Mouse (Mus musculus): ENCODE data around the gene Cdca4. TPM values are rescaled to one million over a fixed set of nuclear protein-coding genes. Genes with fewer than 3 reads are reported as not detected.
"Not testable (repeated sequence)": the region's sequence is repeated elsewhere in the genome, so short reads cannot be mapped to it uniquely, and the experiment has no call there.

The Cdca4 gene
- polyA plus RNA-seq, 1 experiment from 2014 or later, result 56.6 TPM

GRCm38 (mm10) chr12:112820401-112820999 lies 8.7 kb downstream of the Cdca4 start:
- Histone ChIP-seq H3K4me2 (ENCODE audit: low read length) (no peak overlapping the region), H3K4me1 (replicated peaks; ENCODE audit: insufficient read depth, low read length) (no peaks in the 10 kb centered on the region), H3K9ac (ENCODE audit: low read depth, low read length) (no peak overlapping the region), H3K9me3 (replicated peaks; ENCODE audit: low read length) (no peaks in the 10 kb centered on the region), H3K27ac (no peak overlapping the region), H3K36me3 (ENCODE audit: insufficient read depth, low read length) (peaks cover 38% of the 10 kb centered on the region), H3K27me3 (ENCODE audit: insufficient read depth, low read length) (no peaks in the 10 kb centered on the region), H3K4me3 (replicated peaks; ENCODE audit: low read depth, low read length) (no peak overlapping the region)
- DNase-seq (ENCODE audit: low spot score) (no peak), ATAC-seq (replicated peaks; ENCODE audit: low FRiP score, low read depth) (no peak)
- no peak for TF ChIP-seq CTCF (IDR thresholded peaks at IDR 0.05; ENCODE audit: low read depth)
- 79% methylated on average over 12 of the region's 12 CpGs for WGBS

- no peaks in the 10 kb centered on the region for H3K4me1 ChIP-seq (replicated peaks; ENCODE audit: insufficient read depth, low read length)
- 82% methylated on average over 8 of the region's 8 CpGs for WGBS
These were observed 10.1 kb downstream of the Cdca4 start for GRCm38 (mm10) chr12:112819057-112819662.

GRCm38 (mm10) chr12:112816866-112817265 lies 12.4 kb downstream of the Cdca4 start:
- H3K9me3 ChIP-seq (replicated peaks; ENCODE audit: low read length); H3K4me3 ChIP-seq (replicated peaks; ENCODE audit: low read depth, low read length); H3K4me1 ChIP-seq (replicated peaks; ENCODE audit: insufficient read depth, low read length); H3K27me3 ChIP-seq (ENCODE audit: insufficient read depth, low read length); H3K9ac ChIP-seq (ENCODE audit: low read depth, low read length); H3K4me2 ChIP-seq (ENCODE audit: low read length); ATAC-seq (replicated peaks; ENCODE audit: low FRiP score, low read depth); H3K27ac ChIP-seq; DNase-seq (ENCODE audit: low spot score): not testable (repeated sequence)
- 87% methylated on average over 7 of the region's 7 CpGs for WGBS
- peaks cover 48% of the 10 kb centered on the region for H3K36me3 ChIP-seq (ENCODE audit: insufficient read depth, low read length)

More at GRCm38 (mm10) chr12:112819057-112819662, 10.1 kb downstream of the Cdca4 start:
- Histone ChIP-seq H3K4me3 (replicated peaks; ENCODE audit: low read depth, low read length) (no peak overlapping the region), H3K27me3 (ENCODE audit: insufficient read depth, low read length) (no peaks in the 10 kb centered on the region), H3K9me3 (replicated peaks; ENCODE audit: low read length) (no peaks in the 10 kb centered on the region), H3K4me2 (ENCODE audit: low read length) (no peak overlapping the region), H3K36me3 (ENCODE audit: insufficient read depth, low read length) (peaks cover 45% of the 10 kb centered on the region), H3K9ac (ENCODE audit: low read depth, low read length) (no peak overlapping the region), H3K27ac (no peak overlapping the region)
- no peak for DNase-seq (ENCODE audit: low spot score)
- ATAC-seq (replicated peaks; ENCODE audit: low FRiP score, low read depth), result no peak
- no peak for TF ChIP-seq CTCF (IDR thresholded peaks at IDR 0.05; ENCODE audit: low read depth)

GRCm38 (mm10) chr12:112816294-112816693 lies 12.9 kb downstream of the Cdca4 start:
- peaks cover 42% of the 10 kb centered on the region for H3K36me3 ChIP-seq (ENCODE audit: insufficient read depth, low read length)

GRCm38 (mm10) chr12:112814682-112815470 lies 14.3 kb downstream of the Cdca4 start:
- Histone ChIP-seq H3K27me3 (ENCODE audit: insufficient read depth, low read length) (no peaks in the 10 kb centered on the region), H3K9ac (ENCODE audit: low read depth, low read length) (no peak overlapping the region), H3K4me3 (replicated peaks; ENCODE audit: low read depth, low read length) (no peak overlapping the region), H3K4me1 (replicated peaks; ENCODE audit: insufficient read depth, low read length) (peaks cover 5% of the 10 kb centered on the region; the same call in 1 of the 2 replicates), H3K9me3 (replicated peaks; ENCODE audit: low read length) (no peaks in the 10 kb centered on the region), H3K36me3 (ENCODE audit: insufficient read depth, low read length) (peaks cover 30% of the 10 kb centered on the region), H3K4me2 (ENCODE audit: low read length) (no peak overlapping the region), H3K27ac (peak overlapping the region; percentile 8; the same call in 1 of the 2 replicates)
- no peak for TF ChIP-seq CTCF (IDR thresholded peaks at IDR 0.05; ENCODE audit: low read depth)
- DNase-seq (ENCODE audit: low spot score) (no peak), ATAC-seq (replicated peaks; ENCODE audit: low FRiP score, low read depth) (no peak)
- 69% methylated on average over 14 of the region's 14 CpGs for WGBS

More at GRCm38 (mm10) chr12:112816294-112816693, 12.9 kb downstream of the Cdca4 start:
- ATAC-seq (replicated peaks; ENCODE audit: low FRiP score, low read depth) (no peak), DNase-seq (ENCODE audit: low spot score) (peak; percentile 68)
- TF ChIP-seq CTCF (IDR thresholded peaks at IDR 0.05; ENCODE audit: low read depth), result peak; percentile 77
- no peaks in the 10 kb centered on the region for H3K27me3 ChIP-seq (ENCODE audit: insufficient read depth, low read length)
- no peak overlapping the region for H3K9ac ChIP-seq (ENCODE audit: low read depth, low read length)
- WGBS, result 53% methylated on average over 4 of the region's 4 CpGs
- no peaks in the 10 kb centered on the region for H3K9me3 ChIP-seq (replicated peaks; ENCODE audit: low read length)
- H3K4me3 ChIP-seq (replicated peaks; ENCODE audit: low read depth, low read length), result no peak overlapping the region
- no peak overlapping the region for H3K4me2 ChIP-seq (ENCODE audit: low read length)
- H3K27ac ChIP-seq, result no peak overlapping the region
- peaks cover 3% of the 10 kb centered on the region; the same call in 1 of the 2 replicates for H3K4me1 ChIP-seq (replicated peaks; ENCODE audit: insufficient read depth, low read length)

- Histone ChIP-seq H3K4me3 (replicated peaks; ENCODE audit: low read depth, low read length) (no peak overlapping the region), H3K9ac (ENCODE audit: low read depth, low read length) (0 out of 2 replicates have a peak overlapping the region, but pooled peaks have one; percentile 27), H3K9me3 (replicated peaks; ENCODE audit: low read length) (no peaks in the 10 kb centered on the region), H3K36me3 (ENCODE audit: insufficient read depth, low read length) (peaks cover 16% of the 10 kb centered on the region), H3K4me1 (replicated peaks; ENCODE audit: insufficient read depth, low read length) (peaks cover 7% of the 10 kb centered on the region), H3K4me2 (ENCODE audit: low read length) (no peak overlapping the region), H3K27me3 (ENCODE audit: insufficient read depth, low read length) (no peaks in the 10 kb centered on the region), H3K27ac (no peak overlapping the region)
- DNase-seq (ENCODE audit: low spot score) (no peak), ATAC-seq (replicated peaks; ENCODE audit: low FRiP score, low read depth) (no peak)
- 71% methylated on average over 7 of the region's 7 CpGs for WGBS
- no peak for TF ChIP-seq CTCF (IDR thresholded peaks at IDR 0.05; ENCODE audit: low read depth)
These were observed 15.9 kb downstream of the Cdca4 start for GRCm38 (mm10) chr12:112813370-112813769.
